Mouse (Mus musculus): ENCODE data around the gene Cux2. TPM values are rescaled to one million over a fixed set of nuclear protein-coding genes. Genes with fewer than 3 reads are reported as not detected.

Cux2 gene
- polyA plus RNA-seq, 1 experiment from 2014 or later: 14.0 TPM

DNA sequence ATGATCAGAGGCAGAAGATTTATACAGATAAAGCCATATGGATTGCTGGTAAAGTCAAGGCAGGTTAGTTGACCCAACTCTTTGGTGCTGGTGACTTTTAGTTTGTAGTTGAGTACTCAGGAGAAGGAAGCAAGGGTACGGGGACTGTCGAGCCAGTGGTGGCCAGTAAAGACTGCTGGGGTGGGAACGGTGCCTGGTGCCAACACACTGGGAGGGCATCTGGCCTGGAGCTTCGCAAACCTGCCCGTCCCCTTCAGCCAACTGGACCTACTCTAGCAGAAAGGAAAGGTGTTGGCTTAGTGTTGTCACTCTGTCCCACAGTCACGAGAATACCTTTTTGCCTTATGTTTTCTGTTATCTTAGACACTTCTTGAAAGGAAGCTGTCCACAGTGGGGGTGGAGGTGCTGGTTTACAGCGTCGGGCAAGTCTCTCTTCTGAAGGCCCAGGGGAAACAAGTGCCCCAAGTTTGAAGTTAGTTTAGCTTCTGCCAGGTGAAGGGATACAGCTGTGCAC lies 234.0 kb downstream of the Cux2 start:
- no peak for ATAC-seq (ENCODE audit: low FRiP score)
- H3K27me3 ChIP-seq: no peaks in the 10 kb centered on the region
- no peaks in the 10 kb centered on the region for H3K9me3 ChIP-seq
- 92% methylated on average over 8 of the region's 8 CpGs for WGBS
- H3K9ac ChIP-seq: no peak overlapping the region
- H3K4me1 ChIP-seq: no peaks in the 10 kb centered on the region
- H3K27ac ChIP-seq: no peak overlapping the region
- H3K4me3 ChIP-seq (replicated peaks): no peak overlapping the region
- H3K36me3 ChIP-seq (replicated peaks): peaks cover 91% of the 10 kb centered on the region
- no peak overlapping the region for H3K4me2 ChIP-seq

DNA sequence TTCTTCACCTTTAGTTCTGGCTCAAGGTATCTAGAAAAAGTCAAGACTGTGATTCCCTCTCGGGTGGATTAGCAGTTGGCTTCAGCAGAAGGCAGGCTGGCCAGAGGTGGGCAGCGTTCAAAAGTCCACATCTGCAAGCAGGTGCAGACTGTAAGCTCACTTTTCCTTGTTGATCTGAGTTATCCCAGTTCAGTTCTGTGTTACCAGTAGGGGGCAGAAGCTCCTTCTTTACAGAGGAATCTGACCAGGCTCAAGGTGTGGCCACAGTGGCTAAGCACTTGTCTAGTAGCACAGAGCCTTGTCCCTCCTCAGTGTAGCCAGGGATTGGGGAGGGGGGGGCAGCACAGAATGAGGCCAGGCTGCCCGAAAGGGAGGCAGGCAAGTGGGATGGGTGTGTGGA lies 234.8 kb downstream of the Cux2 start:
- Histone ChIP-seq H3K27ac (no peak overlapping the region), H3K9me3 (no peaks in the 10 kb centered on the region), H3K9ac (no peak overlapping the region), H3K4me2 (no peak overlapping the region), H3K4me3 (replicated peaks) (no peak overlapping the region), H3K27me3 (no peaks in the 10 kb centered on the region), H3K4me1 (no peaks in the 10 kb centered on the region), H3K36me3 (replicated peaks) (peaks cover 97% of the 10 kb centered on the region)
- WGBS: 64% methylated on average over 3 of the region's 3 CpGs
- ATAC-seq (ENCODE audit: low FRiP score): no peak

DNA sequence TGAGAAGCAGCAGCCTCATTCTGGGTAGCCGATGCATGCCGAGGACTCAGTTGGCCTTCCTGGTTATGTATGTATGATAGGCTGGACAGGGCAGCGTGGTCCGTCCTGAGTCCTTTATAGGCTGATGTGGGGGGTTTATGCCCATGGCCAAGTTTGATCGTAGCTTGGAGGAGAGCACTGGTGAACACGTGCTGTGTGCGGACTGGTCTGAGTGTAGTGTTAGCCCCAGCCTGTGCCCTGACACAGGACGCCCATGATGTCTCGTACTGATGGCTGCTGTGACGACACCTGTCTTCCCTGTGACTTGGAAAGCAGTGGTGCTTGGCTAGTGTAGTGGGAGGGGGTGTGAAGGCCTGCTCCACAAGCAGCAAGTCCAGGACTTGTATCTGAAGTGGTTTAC lies 236.2 kb downstream of the Cux2 start:
- Histone ChIP-seq H3K4me2 (no peak overlapping the region), H3K9ac (no peak overlapping the region), H3K27ac (no peak overlapping the region), H3K27me3 (no peaks in the 10 kb centered on the region), H3K9me3 (no peaks in the 10 kb centered on the region), H3K4me3 (replicated peaks) (no peak overlapping the region), H3K36me3 (replicated peaks) (peaks cover 92% of the 10 kb centered on the region), H3K4me1 (no peaks in the 10 kb centered on the region)
- WGBS: 91% methylated on average over 10 of the region's 10 CpGs
- ATAC-seq (ENCODE audit: low FRiP score): no peak

DNA sequence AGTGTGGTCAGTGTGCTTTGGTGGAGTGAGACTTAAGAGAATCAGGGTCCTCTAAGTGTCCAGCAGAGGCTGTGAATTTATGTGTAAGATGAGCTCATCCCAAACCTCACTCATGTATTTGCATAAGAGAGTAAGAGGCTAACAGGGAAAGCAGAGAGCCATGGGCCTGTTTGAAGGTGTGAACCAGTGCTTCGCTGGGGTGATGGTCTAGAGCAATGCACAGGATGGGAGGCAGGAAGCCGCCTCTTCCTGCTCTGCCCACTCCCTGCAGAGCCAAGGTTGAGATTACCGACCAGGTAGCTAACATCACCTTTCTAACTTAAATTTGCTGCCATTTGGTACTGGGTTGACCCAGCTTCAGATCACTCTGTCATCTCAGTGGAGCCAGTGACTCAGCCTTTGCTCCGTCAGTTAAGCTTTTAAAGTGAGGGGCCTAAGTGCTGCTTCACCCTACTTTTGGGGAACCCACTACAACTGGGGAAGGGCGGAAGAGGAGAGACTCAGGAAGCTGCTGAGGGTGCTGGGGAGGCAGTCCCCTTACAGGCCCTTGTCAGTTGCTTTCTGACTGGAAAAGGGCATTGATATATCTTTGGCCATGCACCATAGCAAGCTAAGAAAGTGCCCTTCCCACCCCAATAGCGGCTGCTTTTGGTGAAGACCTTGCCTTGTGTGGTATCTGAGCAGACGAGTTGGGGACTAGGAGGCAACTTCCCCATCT lies 237.2 kb downstream of the Cux2 start:
- Histone ChIP-seq H3K27me3 (no peaks in the 10 kb centered on the region), H3K4me1 (no peaks in the 10 kb centered on the region; the same call in 1 of the 2 replicates), H3K9me3 (no peaks in the 10 kb centered on the region), H3K4me2 (no peak overlapping the region), H3K27ac (no peak overlapping the region), H3K4me3 (replicated peaks) (no peak overlapping the region), H3K9ac (no peak overlapping the region), H3K36me3 (replicated peaks) (peaks cover 81% of the 10 kb centered on the region)
- WGBS: 93% methylated on average over 7 of the region's 7 CpGs
- no peak for ATAC-seq (ENCODE audit: low FRiP score)

DNA sequence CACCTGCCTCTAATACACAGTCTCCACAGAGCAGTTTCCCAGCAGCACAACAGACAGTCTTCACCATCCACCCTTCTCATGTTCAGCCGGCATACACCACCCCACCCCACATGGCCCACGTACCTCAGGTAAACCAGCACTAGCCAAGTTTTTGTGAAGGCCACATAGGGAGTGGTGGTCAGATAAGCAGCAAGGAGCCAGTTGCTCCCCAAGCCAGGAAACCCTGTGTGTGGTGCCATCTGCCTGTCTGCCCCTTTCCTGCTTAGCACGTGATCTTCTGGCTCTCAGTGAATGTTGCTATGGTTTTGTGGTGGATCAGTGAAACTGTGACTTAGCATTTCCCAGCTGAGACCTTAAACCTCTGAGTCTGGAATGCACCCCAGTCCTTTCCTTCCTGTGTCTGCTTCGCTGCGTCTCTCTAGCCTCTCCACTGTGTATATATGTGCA lies 238.4 kb downstream of the Cux2 start:
- H3K9ac ChIP-seq: no peak overlapping the region
- H3K36me3 ChIP-seq (replicated peaks): peaks cover 74% of the 10 kb centered on the region
- H3K9me3 ChIP-seq: no peaks in the 10 kb centered on the region
- no peak overlapping the region for H3K4me3 ChIP-seq (replicated peaks)
- no peaks in the 10 kb centered on the region; the same call in 1 of the 2 replicates for H3K4me1 ChIP-seq
- H3K4me2 ChIP-seq: no peak overlapping the region
- no peak for ATAC-seq (ENCODE audit: low FRiP score)
- H3K27me3 ChIP-seq: no peaks in the 10 kb centered on the region
- no peak overlapping the region for H3K27ac ChIP-seq
- 94% methylated on average over 5 of the region's 5 CpGs for WGBS

DNA sequence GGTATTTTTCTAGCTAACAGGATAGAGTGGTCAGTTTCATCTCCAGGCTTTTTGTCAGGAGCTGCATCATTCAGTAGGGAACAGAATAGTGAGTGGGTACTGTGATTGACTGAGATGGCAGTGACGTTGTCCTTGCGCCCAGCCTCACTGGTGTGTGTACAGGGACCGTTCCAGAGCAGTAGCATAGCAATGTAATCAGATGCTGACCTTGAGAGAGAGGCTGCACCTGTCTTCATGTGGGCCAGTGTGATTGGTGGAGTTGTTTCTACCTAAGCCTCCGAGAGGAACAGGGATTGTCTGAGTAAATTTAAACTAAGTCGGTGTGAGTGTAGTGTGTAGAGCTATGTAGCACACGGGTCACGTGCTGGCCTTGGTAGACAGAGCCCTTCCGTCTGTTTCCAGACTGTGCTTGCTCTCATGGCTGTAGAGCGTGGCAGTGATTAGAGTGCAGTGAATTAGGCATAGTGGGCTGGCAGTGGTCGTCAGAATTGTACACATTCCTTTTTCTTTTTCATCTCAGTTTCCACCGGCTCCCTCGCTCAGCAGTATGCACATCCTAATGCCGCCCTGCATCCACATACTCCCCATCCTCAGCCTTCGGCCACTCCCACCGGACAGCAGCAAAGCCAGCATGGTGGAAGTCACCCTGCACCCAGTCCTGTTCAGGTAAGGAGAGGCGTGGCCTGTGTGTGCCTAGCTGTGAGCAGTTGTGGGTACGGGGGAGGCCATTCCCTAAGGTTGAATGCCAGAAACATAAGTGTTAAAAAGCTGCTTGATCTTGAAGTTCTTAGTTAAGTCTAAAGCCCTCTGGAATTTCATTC lies 239.4 kb downstream of the Cux2 start:
- H3K4me1 ChIP-seq: no peaks in the 10 kb centered on the region; the same call in 1 of the 2 replicates
- no peak overlapping the region for H3K4me3 ChIP-seq (replicated peaks)
- H3K36me3 ChIP-seq (replicated peaks): peaks cover 68% of the 10 kb centered on the region
- H3K4me2 ChIP-seq: no peak overlapping the region
- no peak overlapping the region for H3K27ac ChIP-seq
- no peaks in the 10 kb centered on the region for H3K9me3 ChIP-seq
- H3K27me3 ChIP-seq: no peaks in the 10 kb centered on the region
- ATAC-seq (ENCODE audit: low FRiP score): no peak
- no peak overlapping the region for H3K9ac ChIP-seq
- 94% methylated on average over 17 of the region's 17 CpGs for WGBS

DNA sequence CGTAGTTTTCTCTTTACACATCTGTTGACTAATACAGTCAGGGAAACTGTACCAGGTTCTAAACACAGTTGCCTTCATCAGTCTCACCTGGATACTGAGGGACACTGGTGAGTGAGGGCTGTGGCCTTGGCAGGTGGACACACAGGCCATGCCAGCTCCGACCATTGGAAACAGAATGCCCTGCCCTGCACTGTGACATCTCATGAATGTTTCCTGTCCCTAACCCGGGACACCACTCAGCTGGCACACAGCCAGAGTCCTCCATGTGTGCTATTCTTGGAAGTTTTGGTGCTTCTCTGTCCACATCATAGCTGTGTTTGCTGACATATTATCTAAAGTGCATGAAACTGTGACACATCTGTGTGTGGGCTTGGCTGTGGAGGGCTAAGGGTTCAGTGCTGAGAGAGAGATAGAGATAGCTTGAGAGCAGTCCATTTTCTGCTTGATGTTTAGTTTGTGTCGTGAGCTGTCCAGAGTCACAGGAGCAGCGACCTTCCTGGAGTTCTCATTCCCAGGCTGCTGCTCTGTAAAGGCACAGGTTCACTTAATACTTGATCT lies 240.2 kb downstream of the Cux2 start:
- H3K36me3 ChIP-seq (replicated peaks): peaks cover 66% of the 10 kb centered on the region
- no peaks in the 10 kb centered on the region; the same call in 1 of the 2 replicates for H3K4me1 ChIP-seq
- H3K27me3 ChIP-seq: no peaks in the 10 kb centered on the region
- no peak for ATAC-seq (ENCODE audit: low FRiP score)
- H3K27ac ChIP-seq: no peak overlapping the region
- no peak overlapping the region for H3K4me3 ChIP-seq (replicated peaks)
- 84% methylated on average over 5 of the region's 5 CpGs for WGBS
- no peak overlapping the region for H3K9ac ChIP-seq
- H3K4me2 ChIP-seq: no peak overlapping the region
- no peaks in the 10 kb centered on the region for H3K9me3 ChIP-seq

DNA sequence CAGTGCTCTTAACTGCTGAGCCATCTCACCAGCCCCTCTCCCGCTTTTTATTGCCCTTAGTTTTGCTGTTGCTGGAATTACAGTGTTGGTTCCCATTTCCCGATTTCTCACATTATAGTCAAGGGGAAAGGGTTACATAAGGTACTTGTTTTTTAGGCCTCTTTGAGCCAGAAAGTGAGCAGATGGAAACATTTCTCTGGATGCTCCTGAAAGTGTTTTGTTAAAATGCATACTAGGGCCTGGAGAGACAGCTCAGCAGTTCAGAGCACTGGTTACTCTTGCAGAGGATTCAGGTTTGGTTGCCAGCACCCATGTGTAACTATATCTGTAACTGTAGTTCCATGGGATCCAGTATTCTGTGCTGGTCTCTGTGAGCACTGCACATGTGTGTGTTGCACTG lies 241.7 kb downstream of the Cux2 start:
- Histone ChIP-seq H3K9me3 (no peaks in the 10 kb centered on the region), H3K36me3 (replicated peaks) (peaks cover 68% of the 10 kb centered on the region), H3K4me1 (no peaks in the 10 kb centered on the region; the same call in 1 of the 2 replicates), H3K27ac (no peak overlapping the region), H3K4me3 (replicated peaks) (no peak overlapping the region), H3K9ac (no peak overlapping the region), H3K4me2 (no peak overlapping the region), H3K27me3 (no peaks in the 10 kb centered on the region)
- WGBS: 90% methylated on average over 2 of the region's 2 CpGs
- ATAC-seq (ENCODE audit: low FRiP score): no peak

DNA sequence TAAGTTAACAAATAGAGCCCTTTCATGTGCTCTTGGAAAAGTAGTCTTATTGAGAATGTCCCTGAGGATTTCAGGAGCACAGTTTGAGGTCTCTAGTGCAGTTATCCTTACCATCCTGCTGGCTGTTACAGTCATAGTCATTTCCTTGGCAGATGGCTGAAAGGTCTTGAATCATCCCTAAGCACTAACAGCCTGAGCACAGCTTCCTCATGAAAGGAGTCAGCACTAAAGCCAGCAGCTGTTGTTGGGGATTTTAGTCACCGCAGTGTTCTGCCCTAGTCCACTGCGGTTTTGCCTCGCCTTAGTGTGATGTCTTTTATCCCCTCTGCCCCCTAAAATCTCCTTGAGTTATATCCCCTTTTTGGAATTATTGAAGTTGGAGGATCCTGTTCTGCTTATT lies 242.7 kb downstream of the Cux2 start:
- Histone ChIP-seq H3K4me3 (replicated peaks) (no peak overlapping the region), H3K4me1 (no peaks in the 10 kb centered on the region; the same call in 1 of the 2 replicates), H3K27me3 (no peaks in the 10 kb centered on the region), H3K9ac (no peak overlapping the region), H3K27ac (no peak overlapping the region), H3K4me2 (no peak overlapping the region), H3K9me3 (no peaks in the 10 kb centered on the region), H3K36me3 (replicated peaks) (peaks cover 68% of the 10 kb centered on the region)
- ATAC-seq (ENCODE audit: low FRiP score): no peak
- 80% methylated on average over 3 of the region's 3 CpGs for WGBS

Small RNA genes within 50 kb of the gene (microRNA-seq; reads per million reads assigned to microRNA genes)
- gene Mir7031: not detected

Other genes starting within 250 kb of the Cux2 start
- 7.1 and 7.4 TPM in 2 replicates for gene Sh2b3, start 212.5 kb downstream of the Cux2 start, polyA plus RNA-seq (2016; fragmentation: Nextera tagmentation; extraction: Ambion mirVana)
- 44.6 and 48.1 TPM in 2 replicates for gene Pheta1, start 201.1 kb downstream of the Cux2 start, polyA plus RNA-seq (2016; fragmentation: Nextera tagmentation; extraction: Ambion mirVana)
- 1.5 and 2.5 TPM in 2 replicates for gene Myl2, start 50.8 kb upstream of the Cux2 start, polyA plus RNA-seq (2016; fragmentation: Nextera tagmentation; extraction: Ambion mirVana)
- not detected in 2 replicates for gene Ccdc63, start 90.7 kb upstream of the Cux2 start, polyA plus RNA-seq (2016; fragmentation: Nextera tagmentation; extraction: Ambion mirVana)
- gene Ppp1cc, start 108.2 kb upstream of the Cux2 start, polyA plus RNA-seq (2016; fragmentation: Nextera tagmentation; extraction: Ambion mirVana): 324 and 337 TPM in 2 replicates
- 7.5 and 8.4 TPM in 2 replicates for gene Hvcn1, start 156.7 kb upstream of the Cux2 start, polyA plus RNA-seq (2016; fragmentation: Nextera tagmentation; extraction: Ambion mirVana)
- gene Tctn1, start 214.4 kb upstream of the Cux2 start, polyA plus RNA-seq (2016; fragmentation: Nextera tagmentation; extraction: Ambion mirVana): 4.4 and 5.5 TPM in 2 replicates
- 9.6 and 10.7 TPM in 2 replicates for gene Pptc7, start 234.3 kb upstream of the Cux2 start, polyA plus RNA-seq (2016; fragmentation: Nextera tagmentation; extraction: Ambion mirVana)